Mouse (Mus musculus): ENCODE measurements around the gene Znrf3. TPM values are rescaled to one million over a fixed set of nuclear protein-coding genes. Genes with fewer than 3 reads are reported as not detected.
A peak's percentile ranks its signal among the peaks of the same experiment; 100 is the strongest.

Gene Znrf3
- polyA plus RNA-seq, 1 experiment = 3.8 TPM

GRCm38 (mm10) chr11:5306017-5306416, 138.6 kb downstream of the Znrf3 start:
- Histone ChIP-seq H3ac (ENCODE audit: control insufficient read depth, insufficient read length) (no peak overlapping the region), H3K27me3 (ENCODE audit: control insufficient read depth, insufficient read depth, insufficient read length) (no peaks in the 10 kb centered on the region), H3K4me2 (ENCODE audit: low read depth) (no peak overlapping the region), H3K79me2 (ENCODE audit: control insufficient read depth, insufficient read depth) (no peaks in the 10 kb centered on the region), H3K36me3 (ENCODE audit: control insufficient read depth, insufficient read depth) (no peaks in the 10 kb centered on the region), H3K4me3 (no peak overlapping the region)
- TF ChIP-seq SRF (IDR thresholded peaks at IDR 0.05; ENCODE audit: control insufficient read depth, insufficient read length, low read depth) (no peak), E2F4 (IDR thresholded peaks at IDR 0.05; ENCODE audit: insufficient read depth) (no peak), CEBPB (IDR thresholded peaks at IDR 0.05; ENCODE audit: insufficient read depth, poor library complexity, severe bottlenecking) (no peak), MYOD1 (IDR thresholded peaks at IDR 0.05; ENCODE audit: control insufficient read depth in 1 of 3, insufficient read length in 2 of 3, low read depth in 2 of 3) (no peak), MAX (IDR thresholded peaks at IDR 0.05; ENCODE audit: low read depth) (no peak), TCF3 (IDR thresholded peaks at IDR 0.05; ENCODE audit: insufficient read length, low read depth) (no peak), MYOG (IDR thresholded peaks at IDR 0.05; ENCODE audit: control insufficient read depth in 1 of 3, insufficient read depth in 1 of 3, insufficient read length in 2 of 3, low read depth in 2 of 3) (no peak)

DNA sequence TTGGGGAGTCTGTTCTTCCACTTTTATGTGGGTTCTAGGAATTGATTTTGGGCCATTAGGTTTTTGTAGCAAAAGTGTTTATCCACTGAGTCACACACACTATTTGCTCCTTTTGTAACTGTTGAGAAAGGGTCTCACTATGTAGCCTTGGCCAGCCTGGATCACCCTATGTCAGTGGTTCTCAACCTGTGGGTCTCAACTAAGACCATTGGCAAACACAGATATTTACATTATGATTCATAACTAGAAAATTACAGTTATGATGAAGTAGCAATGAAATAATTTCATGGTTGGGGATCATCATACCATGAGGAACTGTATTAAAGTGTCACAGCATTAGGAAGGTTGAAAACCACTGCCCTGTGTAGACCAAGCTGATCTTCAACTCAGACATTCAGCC, 140.1 kb downstream of the Znrf3 start:
- no peak overlapping the region for H3ac ChIP-seq (ENCODE audit: control insufficient read depth, insufficient read length)
- H3K4me2 ChIP-seq (ENCODE audit: low read depth) = no peak overlapping the region
- no peak overlapping the region for H3K4me3 ChIP-seq
- H3K27me3 ChIP-seq (ENCODE audit: control insufficient read depth, insufficient read depth, insufficient read length) = no peaks in the 10 kb centered on the region
- no peaks in the 10 kb centered on the region for H3K79me2 ChIP-seq (ENCODE audit: control insufficient read depth, insufficient read depth)
- H3K36me3 ChIP-seq (ENCODE audit: control insufficient read depth, insufficient read depth) = no peaks in the 10 kb centered on the region
- TF ChIP-seq CEBPB (IDR thresholded peaks at IDR 0.05; ENCODE audit: insufficient read depth, poor library complexity, severe bottlenecking) = 0 out of 2 replicates have a peak, but pooled peaks have one; percentile 38
- TF ChIP-seq MAX (IDR thresholded peaks at IDR 0.05; ENCODE audit: low read depth) = no peak
- no peak for TF ChIP-seq MYOG (IDR thresholded peaks at IDR 0.05; ENCODE audit: control insufficient read depth in 1 of 3, insufficient read depth in 1 of 3, insufficient read length in 2 of 3, low read depth in 2 of 3)

- H3K4me2 ChIP-seq (ENCODE audit: low read depth) = peak overlapping the region; percentile 42
- no peaks in the 10 kb centered on the region for H3K36me3 ChIP-seq (ENCODE audit: control insufficient read depth, insufficient read depth)
- H3K4me3 ChIP-seq = no peak overlapping the region
- H3ac ChIP-seq (ENCODE audit: control insufficient read depth, insufficient read length) = no peak overlapping the region
- TF ChIP-seq TCF12 (IDR thresholded peaks at IDR 0.05; ENCODE audit: insufficient read depth, poor library complexity, severe bottlenecking) (no peak), E2F4 (IDR thresholded peaks at IDR 0.05; ENCODE audit: insufficient read depth) (no peak), MYOD1 (IDR thresholded peaks at IDR 0.05; ENCODE audit: control insufficient read depth in 1 of 3, insufficient read length in 2 of 3, low read depth in 2 of 3) (no peak), POLR2A (IDR thresholded peaks at IDR 0.05; ENCODE audit: insufficient read length, low read depth) (no peak), CEBPB (IDR thresholded peaks at IDR 0.05; ENCODE audit: insufficient read depth, poor library complexity, severe bottlenecking) (no peak), POLR2AphosphoS2 (IDR thresholded peaks at IDR 0.05; ENCODE audit: insufficient read length, low read depth) (no peak), REST (IDR thresholded peaks at IDR 0.05; ENCODE audit: insufficient read depth, insufficient read length) (no peak)
- no peaks in the 10 kb centered on the region for H3K27me3 ChIP-seq (ENCODE audit: control insufficient read depth, insufficient read depth, insufficient read length)
- H3K79me2 ChIP-seq (ENCODE audit: control insufficient read depth, insufficient read depth) = peaks cover 5% of the 10 kb centered on the region
Measured at GRCm38 (mm10) chr11:5298007-5298372, 146.7 kb downstream of the Znrf3 start.

DNA sequence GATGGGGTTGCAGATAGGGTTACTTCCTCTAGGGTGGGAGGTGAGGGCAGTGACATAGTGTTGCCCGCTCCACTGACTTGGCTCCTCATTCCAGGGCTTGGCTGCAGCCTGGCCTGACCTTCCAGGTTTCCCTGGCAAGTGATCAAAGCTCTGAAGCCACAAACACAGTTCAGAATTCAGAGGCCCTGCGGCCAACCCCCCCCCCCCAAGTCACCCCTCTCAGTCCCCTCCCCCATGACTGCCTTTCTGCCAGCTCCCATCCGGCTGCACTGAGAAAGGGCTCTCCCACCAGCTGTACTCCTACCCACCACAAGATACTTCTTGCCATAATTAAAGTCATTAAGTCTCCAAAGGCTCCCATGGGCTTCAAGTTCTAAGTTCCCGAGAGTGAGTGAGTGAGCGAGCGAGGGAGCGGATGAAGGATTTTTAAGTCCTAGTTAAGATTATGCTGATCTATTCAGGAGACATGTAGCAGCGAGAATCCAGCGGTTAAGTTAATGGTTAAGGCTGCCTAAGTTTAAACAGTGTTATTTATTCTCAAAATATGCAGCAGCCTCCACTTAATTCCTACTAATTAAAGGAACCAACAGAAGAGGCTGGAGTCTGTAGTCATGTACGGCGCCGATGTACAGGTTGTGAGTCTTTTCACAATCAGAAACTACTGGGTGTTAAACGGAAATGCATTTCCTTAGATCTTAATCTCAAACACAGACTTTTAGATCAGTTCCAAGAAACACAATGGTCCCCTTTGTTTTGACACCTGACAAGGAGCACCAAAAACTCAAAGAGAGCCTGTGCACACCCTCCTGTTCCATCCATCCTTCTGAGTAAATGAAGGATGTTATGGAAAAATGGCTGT, 147.3 kb downstream of the Znrf3 start:
- Histone ChIP-seq H3K4me2 (ENCODE audit: low read depth) (peak overlapping the region; percentile 42), H3K27me3 (ENCODE audit: control insufficient read depth, insufficient read depth, insufficient read length) (no peaks in the 10 kb centered on the region), H3K79me2 (ENCODE audit: control insufficient read depth, insufficient read depth) (peaks cover 5% of the 10 kb centered on the region), H3ac (ENCODE audit: control insufficient read depth, insufficient read length) (no peak overlapping the region), H3K36me3 (ENCODE audit: control insufficient read depth, insufficient read depth) (no peaks in the 10 kb centered on the region), H3K4me3 (no peak overlapping the region)
- TF ChIP-seq POLR2AphosphoS2 (IDR thresholded peaks at IDR 0.05; ENCODE audit: insufficient read length, low read depth) = no peak
- no peak for TF ChIP-seq TCF3 (IDR thresholded peaks at IDR 0.05; ENCODE audit: insufficient read length, low read depth)
- TF ChIP-seq MYOD1 (IDR thresholded peaks at IDR 0.05; ENCODE audit: control insufficient read depth in 1 of 3, insufficient read length in 2 of 3, low read depth in 2 of 3) = no peak
- no peak for TF ChIP-seq USF1 (IDR thresholded peaks at IDR 0.05; ENCODE audit: low read depth)
- TF ChIP-seq REST (IDR thresholded peaks at IDR 0.05; ENCODE audit: insufficient read depth, insufficient read length) = no peak
- TF ChIP-seq MYOG (IDR thresholded peaks at IDR 0.05; ENCODE audit: control insufficient read depth in 1 of 3, insufficient read depth in 1 of 3, insufficient read length in 2 of 3, low read depth in 2 of 3) = no peak
- no peak for TF ChIP-seq TCF12 (IDR thresholded peaks at IDR 0.05; ENCODE audit: insufficient read depth, poor library complexity, severe bottlenecking)
- no peak for TF ChIP-seq E2F4 (IDR thresholded peaks at IDR 0.05; ENCODE audit: insufficient read depth)
- TF ChIP-seq CEBPB (IDR thresholded peaks at IDR 0.05; ENCODE audit: insufficient read depth, poor library complexity, severe bottlenecking) = no peak
- TF ChIP-seq SRF (IDR thresholded peaks at IDR 0.05; ENCODE audit: control insufficient read depth, insufficient read length, low read depth) = no peak
- no peak for TF ChIP-seq MAX (IDR thresholded peaks at IDR 0.05; ENCODE audit: low read depth)
- TF ChIP-seq POLR2A (IDR thresholded peaks at IDR 0.05; ENCODE audit: insufficient read length, low read depth) = no peak

GRCm38 (mm10) chr11:5296576-5297115, 148.0 kb downstream of the Znrf3 start:
- Histone ChIP-seq H3K4me3 (no peak overlapping the region), H3K4me2 (ENCODE audit: low read depth) (peak overlapping the region; percentile 87), H3K79me2 (ENCODE audit: control insufficient read depth, insufficient read depth) (peaks cover 5% of the 10 kb centered on the region), H3K36me3 (ENCODE audit: control insufficient read depth, insufficient read depth) (no peaks in the 10 kb centered on the region), H3K27me3 (ENCODE audit: control insufficient read depth, insufficient read depth, insufficient read length) (no peaks in the 10 kb centered on the region), H3ac (ENCODE audit: control insufficient read depth, insufficient read length) (no peak overlapping the region)
- TF ChIP-seq POLR2A (IDR thresholded peaks at IDR 0.05; ENCODE audit: insufficient read length, low read depth) (no peak), MYOG (IDR thresholded peaks at IDR 0.05; ENCODE audit: control insufficient read depth in 1 of 3, insufficient read depth in 1 of 3, insufficient read length in 2 of 3, low read depth in 2 of 3) (no peak), CEBPB (IDR thresholded peaks at IDR 0.05; ENCODE audit: insufficient read depth, poor library complexity, severe bottlenecking) (no peak), TCF12 (IDR thresholded peaks at IDR 0.05; ENCODE audit: insufficient read depth, poor library complexity, severe bottlenecking) (no peak), USF1 (IDR thresholded peaks at IDR 0.05; ENCODE audit: low read depth) (no peak), MYOD1 (IDR thresholded peaks at IDR 0.05; ENCODE audit: control insufficient read depth in 1 of 3, insufficient read length in 2 of 3, low read depth in 2 of 3) (no peak), MAX (IDR thresholded peaks at IDR 0.05; ENCODE audit: low read depth) (no peak), E2F4 (IDR thresholded peaks at IDR 0.05; ENCODE audit: insufficient read depth) (no peak), REST (IDR thresholded peaks at IDR 0.05; ENCODE audit: insufficient read depth, insufficient read length) (no peak), SRF (IDR thresholded peaks at IDR 0.05; ENCODE audit: control insufficient read depth, insufficient read length, low read depth) (no peak), TCF3 (IDR thresholded peaks at IDR 0.05; ENCODE audit: insufficient read length, low read depth) (no peak), POLR2AphosphoS2 (IDR thresholded peaks at IDR 0.05; ENCODE audit: insufficient read length, low read depth) (no peak)

All from myocyte (in vitro differentiated cells).